Mouse (Mus musculus) brain, embryonic 14.5 days (tissue): ENCODE measurements at regions not wholly inside any gene's neighbourhood (a gene's known extent, or its start where the extent isn't known, plus 50 kb on each side); places are given as distances from the start of the nearest gene placed in this dataset.

Source experiments
- CTCF ChIP-seq: fragments of 200-500 bp; IDR thresholded peaks from 2 replicates; pipeline ENCODE4 v1.5.1; 2012; ENCODE audit warnings: inconsistent platforms, mild to moderate bottlenecking, moderate library complexity, borderline replicate concordance; ENCODE audit not compliant: insufficient read depth, insufficient read length; ENCODE audit errors: extremely low read depth
- POLR2A ChIP-seq: fragments of 200-500 bp; IDR thresholded peaks from 2 replicates; pipeline ENCODE4 v1.6.1; 2012; ENCODE audit warnings: mild to moderate bottlenecking, inconsistent platforms, borderline replicate concordance; ENCODE audit not compliant: poor library complexity, insufficient read depth, insufficient read length, severe bottlenecking; ENCODE audit errors: extremely low read depth

DNA sequence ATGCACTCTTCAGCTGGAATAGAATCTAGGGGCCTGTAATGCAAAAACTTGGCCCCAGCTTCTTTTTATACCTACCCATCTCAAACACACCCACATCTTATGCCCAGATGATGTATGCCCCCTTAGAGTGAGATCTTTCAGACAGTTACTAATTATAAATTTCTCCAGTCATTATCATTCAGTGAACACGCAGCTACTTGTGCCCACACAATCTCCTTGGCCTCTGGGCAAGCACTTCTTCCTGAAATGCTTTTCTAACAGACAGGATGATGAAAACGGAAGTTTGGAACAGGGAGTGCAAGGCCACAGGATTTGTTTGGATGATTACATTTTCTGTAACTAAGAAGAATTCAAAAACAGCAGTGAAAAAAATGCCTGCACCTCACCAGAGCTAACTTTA, 100.4 kb upstream of the Pdc start:
- TF ChIP-seq POLR2A (no peak), CTCF (no peak)
